ENCODE assay signal across 21 mouse cellular contexts in the genomic region with DNA sequence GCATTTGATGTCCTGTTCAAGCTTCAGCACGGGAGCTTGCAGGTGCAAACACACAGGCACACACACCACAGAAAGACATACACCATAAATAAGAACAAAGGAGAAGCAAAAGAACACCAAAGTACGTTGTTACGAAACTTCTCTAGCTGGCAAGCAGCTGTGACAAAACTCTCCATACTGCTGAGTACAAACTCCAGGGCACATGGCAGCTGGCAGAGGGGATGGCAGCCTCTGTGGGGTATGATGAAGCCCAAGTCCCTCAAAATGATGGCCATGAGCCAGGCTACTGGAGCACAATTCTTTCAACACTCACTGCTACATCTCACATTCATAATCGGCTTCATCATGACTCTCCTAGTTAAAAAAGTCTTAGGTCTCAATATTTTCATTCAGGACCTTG.
DNase-seq lines count a peak whose midpoint lies in the region; ATAC-seq lines count a peak whose summit lies in the region.
"Had no signal": no experiment of that assay in that cellular context is flagged by ENCODE, and none has a peak within 500 bp of the region (broad histone marks: within the 10 kb centered on the region; RNA-seq: fewer than 3 reads in every experiment).

No protein-coding gene starts in this region.

- H3K9ac ChIP-seq in forebrain, embryonic 13.5 days: no peak overlapping the region
- H3K9ac ChIP-seq in midbrain, embryonic 11.5 days (ENCODE audit: low read length): no peak overlapping the region
- no peak overlapping the region for H3K9ac ChIP-seq in midbrain, embryonic 13.5 days (replicated peaks)
- H3K9ac ChIP-seq: embryonic facial prominence, embryonic 13.5 days; forebrain, postnatal 0 days; heart, embryonic 13.5 days; hindbrain, embryonic 12.5 days had no signal

- peak overlapping the region; percentile 1; the same call in 1 of the 2 replicates for H3K27ac ChIP-seq in forebrain, embryonic 13.5 days
- H3K27ac ChIP-seq in forebrain, embryonic 10.5 days: no peak overlapping the region
- no peak overlapping the region for H3K27ac ChIP-seq in midbrain, embryonic 11.5 days (ENCODE audit: low read depth, low read length)
- no peak overlapping the region for H3K27ac ChIP-seq in midbrain, embryonic 13.5 days
- H3K27ac ChIP-seq: embryonic facial prominence, embryonic 13.5 days; heart, embryonic 13.5 days; hindbrain, embryonic 12.5 days had no signal

- H3K4me2 ChIP-seq in forebrain, embryonic 13.5 days: no peak overlapping the region
- H3K4me2 ChIP-seq in midbrain, embryonic 11.5 days: no peak overlapping the region
- no peak overlapping the region for H3K4me2 ChIP-seq in midbrain, embryonic 13.5 days (replicated peaks)
- H3K4me2 ChIP-seq: embryonic facial prominence, embryonic 13.5 days; heart, embryonic 13.5 days; hindbrain, embryonic 12.5 days had no signal

- H3K4me1 ChIP-seq in forebrain, embryonic 13.5 days: peaks cover 35% of the 10 kb centered on the region
- peaks cover 27% of the 10 kb centered on the region for H3K4me1 ChIP-seq in forebrain, embryonic 10.5 days
- peaks cover 14% of the 10 kb centered on the region for H3K4me1 ChIP-seq in midbrain, embryonic 11.5 days (ENCODE audit: control insufficient read depth, insufficient read depth, low read length)
- H3K4me1 ChIP-seq in midbrain, embryonic 13.5 days (replicated peaks): peaks cover 22% of the 10 kb centered on the region

- 91% methylated on average over 4 of the region's 4 CpGs for WGBS in forebrain, embryonic 13.5 days
- WGBS in forebrain, embryonic 10.5 days: 96% methylated on average over 4 of the region's 4 CpGs
- 92% methylated on average over 4 of the region's 4 CpGs for WGBS in midbrain, embryonic 11.5 days
- 91% methylated on average over 4 of the region's 4 CpGs for WGBS in midbrain, embryonic 13.5 days

- H3K9me3 ChIP-seq in forebrain, embryonic 13.5 days (replicated peaks): no peaks in the 10 kb centered on the region
- no peaks in the 10 kb centered on the region for H3K9me3 ChIP-seq in forebrain, embryonic 10.5 days
- no peaks in the 10 kb centered on the region for H3K9me3 ChIP-seq in midbrain, embryonic 11.5 days (ENCODE audit: control insufficient read depth, low read length)
- H3K9me3 ChIP-seq in midbrain, embryonic 13.5 days: no peaks in the 10 kb centered on the region
- H3K9me3 ChIP-seq: embryonic facial prominence, embryonic 13.5 days; heart, embryonic 13.5 days; hindbrain, embryonic 12.5 days had no signal

- no peak for DNase-seq in forebrain, embryonic 10.5 days (ENCODE audit: extremely low spot score, low spot score)
- peak; percentile 14 for DNase-seq in midbrain, embryonic 11.5 days (ENCODE audit: low spot score, missing footprints)
- DNase-seq in gonadal fat pad, adult 2 months (ENCODE audit: low read depth): peak; percentile 38
- no peak for DNase-seq in urinary bladder, postnatal 10 days (ENCODE audit: low spot score)
- DNase-seq in c-Kit-positive CD71-positive TER-119-positive erythroid progenitor cells, embryonic 14.5 days (ENCODE audit: low spot score): no peak
- DNase-seq: adrenal gland, adult 2 months; cerebellum, adult 11 months; cerebellum, adult 8-10 months; cerebellum, postnatal 36 days; forebrain, postnatal 0 days; gastrocnemius, postnatal 14 days; heart, adult 11 months; heart, postnatal 36 days had no signal

- no peaks in the 10 kb centered on the region for H3K27me3 ChIP-seq in forebrain, embryonic 13.5 days
- peaks cover 5% of the 10 kb centered on the region; the same call in 1 of the 2 replicates for H3K27me3 ChIP-seq in forebrain, embryonic 10.5 days (ENCODE audit: poor library complexity, severe bottlenecking)
- no peaks in the 10 kb centered on the region for H3K27me3 ChIP-seq in midbrain, embryonic 11.5 days (ENCODE audit: control insufficient read depth, insufficient read depth, low read length)
- peaks cover 2% of the 10 kb centered on the region; the same call in 1 of the 2 replicates for H3K27me3 ChIP-seq in midbrain, embryonic 13.5 days
- H3K27me3 ChIP-seq: embryonic facial prominence, embryonic 13.5 days; heart, embryonic 13.5 days; hindbrain, embryonic 12.5 days had no signal

- no peak overlapping the region for H3K4me3 ChIP-seq in forebrain, embryonic 13.5 days
- no peak overlapping the region for H3K4me3 ChIP-seq in forebrain, embryonic 10.5 days
- no peak overlapping the region for H3K4me3 ChIP-seq in midbrain, embryonic 11.5 days (ENCODE audit: low read depth, low read length)
- H3K4me3 ChIP-seq in midbrain, embryonic 13.5 days (replicated peaks): no peak overlapping the region
- H3K4me3 ChIP-seq: embryonic facial prominence, embryonic 13.5 days; heart, embryonic 13.5 days; hindbrain, embryonic 12.5 days had no signal

- ATAC-seq in forebrain, embryonic 13.5 days: no peak
- no peak for ATAC-seq in midbrain, embryonic 11.5 days (ENCODE audit: low FRiP score)
- no peak for ATAC-seq in midbrain, embryonic 13.5 days
- ATAC-seq: forebrain, postnatal 0 days; hindbrain, embryonic 16.5 days; inflammation-experienced regulatory T-cells, adult 6 months; intestine, postnatal 0 days had no signal

- no peaks in the 10 kb centered on the region for H3K36me3 ChIP-seq in forebrain, embryonic 13.5 days (ENCODE audit: poor library complexity, severe bottlenecking)
- no peaks in the 10 kb centered on the region for H3K36me3 ChIP-seq in forebrain, embryonic 10.5 days (replicated peaks)
- no peaks in the 10 kb centered on the region for H3K36me3 ChIP-seq in midbrain, embryonic 11.5 days (ENCODE audit: control insufficient read depth, insufficient read depth, low read length)
- H3K36me3 ChIP-seq in midbrain, embryonic 13.5 days: no peaks in the 10 kb centered on the region
- H3K36me3 ChIP-seq: embryonic facial prominence, embryonic 13.5 days; heart, embryonic 13.5 days; hindbrain, embryonic 12.5 days had no signal

Comparison
In these comparisons a context has a peak if more than half of its experiments do, and no peak if none do; other contexts are left out.
1. DNase-seq: peak in midbrain, embryonic 11.5 days (single experiment) and gonadal fat pad, adult 2 months (single experiment); none in forebrain, embryonic 10.5 days (single experiment), urinary bladder, postnatal 10 days (single experiment) and c-Kit-positive CD71-positive TER-119-positive erythroid progenitor cells, embryonic 14.5 days (single experiment).